ENCODE assay signal across 8 mouse cellular contexts in the genomic region with DNA sequence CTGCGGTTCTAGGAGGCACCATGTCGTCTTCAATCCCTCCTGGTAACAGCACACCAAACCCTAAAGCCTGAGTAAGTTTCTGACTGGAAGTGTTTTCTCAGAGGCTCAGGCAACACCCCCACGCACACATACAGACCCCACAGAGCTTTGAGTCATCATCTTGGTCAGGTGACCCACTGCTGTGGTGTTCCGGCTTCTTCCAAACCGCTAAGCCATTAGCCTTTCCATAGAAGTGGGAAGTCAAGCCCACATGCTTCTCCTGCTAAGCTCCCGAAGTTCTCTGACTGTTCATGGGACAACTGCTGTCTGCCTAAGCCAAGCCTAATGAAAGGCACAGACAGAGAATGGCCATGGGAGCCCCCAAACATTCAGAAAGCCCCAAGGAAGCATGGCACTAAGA. TPM values are rescaled to one million over a fixed set of nuclear protein-coding genes. Genes with fewer than 3 reads are reported as not detected.
DNase-seq lines count a peak whose midpoint lies in the region; ATAC-seq lines count a peak whose summit lies in the region.

No protein-coding gene starts in this region.

- no peak overlapping the region for H3K27ac ChIP-seq in embryonic facial prominence, embryonic 14.5 days (replicated peaks; ENCODE audit: low read depth, low read length)
- H3K27ac ChIP-seq in hindbrain, embryonic 10.5 days, result peak overlapping the region; percentile 90
- H3K27ac ChIP-seq in midbrain, embryonic 10.5 days (replicated peaks), result no peak overlapping the region

- 0 out of 2 replicates have a peak overlapping the region, but pooled peaks have one; percentile 37 for H3K9ac ChIP-seq in embryonic facial prominence, embryonic 14.5 days (ENCODE audit: low read depth, low read length)

- peak overlapping the region; percentile 98 for H3K4me2 ChIP-seq in embryonic facial prominence, embryonic 14.5 days (ENCODE audit: low read depth, low read length)

- no peaks in the 10 kb centered on the region for H3K36me3 ChIP-seq in embryonic facial prominence, embryonic 14.5 days (ENCODE audit: control insufficient read depth, insufficient read depth, low read length)
- no peaks in the 10 kb centered on the region for H3K36me3 ChIP-seq in hindbrain, embryonic 10.5 days
- H3K36me3 ChIP-seq in midbrain, embryonic 10.5 days, result no peaks in the 10 kb centered on the region

- no peaks in the 10 kb centered on the region for H3K27me3 ChIP-seq in embryonic facial prominence, embryonic 14.5 days (replicated peaks; ENCODE audit: control insufficient read depth, insufficient read depth, low read length)
- peaks cover 9% of the 10 kb centered on the region for H3K27me3 ChIP-seq in hindbrain, embryonic 10.5 days (ENCODE audit: insufficient read depth, poor library complexity, severe bottlenecking)
- H3K27me3 ChIP-seq in midbrain, embryonic 10.5 days (ENCODE audit: low read depth, poor library complexity, severe bottlenecking), result peaks cover 24% of the 10 kb centered on the region

- ATAC-seq in embryonic facial prominence, embryonic 14.5 days (ENCODE audit: low read depth), result no peak

- peak overlapping the region; percentile 56 for H3K4me3 ChIP-seq in embryonic facial prominence, embryonic 14.5 days (ENCODE audit: low read depth, low read length)
- peak overlapping the region; percentile 64 for H3K4me3 ChIP-seq in hindbrain, embryonic 10.5 days
- H3K4me3 ChIP-seq in midbrain, embryonic 10.5 days, result peak overlapping the region; percentile 76

- H3K9me3 ChIP-seq in embryonic facial prominence, embryonic 14.5 days (ENCODE audit: control insufficient read depth, low read length), result no peaks in the 10 kb centered on the region
- H3K9me3 ChIP-seq in hindbrain, embryonic 10.5 days, result no peaks in the 10 kb centered on the region
- H3K9me3 ChIP-seq in midbrain, embryonic 10.5 days (replicated peaks), result no peaks in the 10 kb centered on the region

- peak; percentile 18 for DNase-seq in kidney, postnatal 10 days
- no peak for DNase-seq in kidney, adult 18-20 months
- no peak for DNase-seq in embryonic facial prominence, embryonic 14.5 days (ENCODE audit: low spot score)
- no peak for DNase-seq in hindbrain, embryonic 10.5 days (ENCODE audit: low spot score)
- no peak for DNase-seq in midbrain, embryonic 10.5 days (ENCODE audit: low spot score)
- no peak for DNase-seq in embryo, embryonic 11 days
- no peak for DNase-seq in left cerebral cortex, adult 9 months (ENCODE audit: low spot score in 2 of 2)
- DNase-seq in retina, postnatal 1 day, result no peak

- peaks cover 44% of the 10 kb centered on the region for H3K4me1 ChIP-seq in embryonic facial prominence, embryonic 14.5 days (ENCODE audit: control insufficient read depth, insufficient read depth, low read length)
- H3K4me1 ChIP-seq in hindbrain, embryonic 10.5 days (replicated peaks), result peaks cover 71% of the 10 kb centered on the region
- peaks cover 76% of the 10 kb centered on the region for H3K4me1 ChIP-seq in midbrain, embryonic 10.5 days

- WGBS in embryonic facial prominence, embryonic 14.5 days, result 72% methylated on average over 6 of the region's 6 CpGs
- 85% methylated on average over 6 of the region's 6 CpGs for whole genome bisulfite sequencing in hindbrain, embryonic 10.5 days
- WGBS in midbrain, embryonic 10.5 days, result 88% methylated on average over 6 of the region's 6 CpGs

RNA-seq across cellular contexts. Expression of gene Maml2, which starts 1.4 kb away (rescaled TPM):
- polyA plus RNA-seq in embryonic facial prominence, embryonic 14.5 days (2014; fragmentation: Nextera tagmentation; extraction: Ambion mirVana), result 9.8 and 11.1 TPM in 2 replicates
- 10.0 and 10.2 TPM in 2 replicates for polyA plus RNA-seq in hindbrain, embryonic 10.5 days (2016; fragmentation: Nextera tagmentation; extraction: Ambion mirVana)
- 8.6 and 11.5 TPM in 2 replicates for polyA plus RNA-seq in midbrain, embryonic 10.5 days (2016; fragmentation: Nextera tagmentation; extraction: Ambion mirVana)

RNA-seq across cellular contexts. Expression of gene Ccdc82, which starts 52.4 kb away (rescaled TPM):
- polyA plus RNA-seq in embryonic facial prominence, embryonic 14.5 days (2014; fragmentation: Nextera tagmentation; extraction: Ambion mirVana), result 7.7 and 10.5 TPM in 2 replicates
- polyA plus RNA-seq in hindbrain, embryonic 10.5 days (2016; fragmentation: Nextera tagmentation; extraction: Ambion mirVana), result 7.7 and 8.8 TPM in 2 replicates
- 9.1 and 11.7 TPM in 2 replicates for polyA plus RNA-seq in midbrain, embryonic 10.5 days (2016; fragmentation: Nextera tagmentation; extraction: Ambion mirVana)

RNA-seq across cellular contexts. Expression of gene Jrkl, which starts 53.6 kb away (rescaled TPM):
- polyA plus RNA-seq in embryonic facial prominence, embryonic 14.5 days (2014; fragmentation: Nextera tagmentation; extraction: Ambion mirVana), result 9.1 and 9.6 TPM in 2 replicates
- polyA plus RNA-seq in hindbrain, embryonic 10.5 days (2016; fragmentation: Nextera tagmentation; extraction: Ambion mirVana), result 6.5 and 7.1 TPM in 2 replicates
- 7.6 and 9.1 TPM in 2 replicates for polyA plus RNA-seq in midbrain, embryonic 10.5 days (2016; fragmentation: Nextera tagmentation; extraction: Ambion mirVana)
